Mouse (Mus musculus) c-Kit-negative CD71-positive TER-119-positive erythroid progenitor cells, embryonic 14.5 days (primary cell): Measurements from ENCODE around the gene Acaca.

Experiments
- DNase-seq: peaks from one replicate; pipeline ENCODE4 v3.0.0-alpha.2; 2013; ENCODE audit warnings: low read depth, low spot score

Acaca gene

GRCm38 (mm10) chr11:84146081-84146480 lies 16.6 kb downstream of the Acaca start:
- DNase-seq: no peak

- no peak for DNase-seq
These were observed 21.4 kb downstream of the Acaca start for GRCm38 (mm10) chr11:84150884-84151283.

DNA sequence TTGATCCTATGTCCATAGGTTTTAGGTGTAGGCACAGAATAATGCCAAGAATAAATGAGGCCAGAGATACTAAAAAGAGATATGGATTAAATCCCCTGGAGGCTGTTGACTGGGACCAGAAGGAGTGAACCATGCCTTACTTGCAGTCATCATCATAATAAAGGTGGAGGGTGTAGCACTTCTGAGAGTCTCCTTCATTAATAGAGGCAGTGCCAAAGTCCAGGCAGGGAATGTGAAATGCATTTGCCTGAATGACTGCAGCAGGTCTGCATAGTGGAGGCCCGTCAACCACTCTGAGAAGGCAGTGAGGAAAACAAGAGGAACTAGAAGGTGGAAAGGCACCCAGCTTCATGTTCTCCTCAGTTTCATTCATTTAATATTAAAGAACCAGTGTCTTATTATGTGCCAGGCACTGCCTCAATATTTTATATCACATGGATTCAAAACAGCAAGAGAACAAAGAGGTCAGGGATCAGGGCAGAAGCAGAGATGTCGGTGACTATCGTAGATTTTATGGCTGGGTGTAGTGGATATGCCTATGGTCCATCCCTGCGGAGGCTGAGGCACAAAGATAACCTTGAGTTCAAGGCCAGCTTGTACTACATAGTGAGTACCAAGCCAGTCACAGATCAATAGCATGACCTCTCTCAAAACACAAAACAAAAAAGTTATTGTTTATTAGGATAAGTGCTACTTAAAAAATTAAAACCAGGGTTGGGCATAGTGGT lies 27.2 kb downstream of the Acaca start:
- DNase-seq: no peak

GRCm38 (mm10) chr11:84164123-84164522 lies 34.7 kb downstream of the Acaca start:
- no peak for DNase-seq

- no peak for DNase-seq
These were observed 35.1 kb downstream of the Acaca start for GRCm38 (mm10) chr11:84164561-84164960.

- no peak for DNase-seq
These were observed 37.6 kb downstream of the Acaca start, which contains the start of gene Gm11437 for GRCm38 (mm10) chr11:84167046-84167526. Gene Gm11437, minus strand, starts transcription at chr11:84167476.

DNA sequence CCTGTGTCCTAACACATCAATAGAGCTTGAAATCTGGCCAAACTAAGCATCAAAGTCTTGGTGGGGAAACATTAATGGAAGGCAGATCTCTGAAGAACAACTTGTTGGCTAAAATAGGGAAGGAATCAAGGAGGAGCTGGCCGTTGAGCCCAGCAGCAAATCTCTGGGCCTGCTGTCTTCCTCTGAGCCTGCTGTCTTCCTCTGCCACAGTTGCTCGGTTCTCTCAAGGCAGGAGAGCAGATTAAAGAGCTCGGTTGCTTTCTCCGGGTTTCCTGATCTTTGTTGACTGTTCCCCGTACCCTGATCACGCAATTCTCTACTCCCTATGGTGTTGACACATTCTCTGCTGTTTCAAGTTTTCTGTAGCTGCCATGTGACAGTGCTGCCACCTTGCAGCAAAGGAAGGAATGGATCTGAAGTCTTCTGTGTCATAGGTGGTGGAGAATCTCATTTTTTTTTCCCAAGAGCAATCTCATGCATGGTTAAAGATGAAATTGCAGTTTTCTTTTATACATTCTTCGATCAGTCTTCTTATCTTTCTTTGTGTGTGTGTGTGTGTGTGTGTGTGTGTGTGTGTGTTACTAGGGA lies 39.3 kb downstream of the Acaca start:
- DNase-seq: no peak

DNA sequence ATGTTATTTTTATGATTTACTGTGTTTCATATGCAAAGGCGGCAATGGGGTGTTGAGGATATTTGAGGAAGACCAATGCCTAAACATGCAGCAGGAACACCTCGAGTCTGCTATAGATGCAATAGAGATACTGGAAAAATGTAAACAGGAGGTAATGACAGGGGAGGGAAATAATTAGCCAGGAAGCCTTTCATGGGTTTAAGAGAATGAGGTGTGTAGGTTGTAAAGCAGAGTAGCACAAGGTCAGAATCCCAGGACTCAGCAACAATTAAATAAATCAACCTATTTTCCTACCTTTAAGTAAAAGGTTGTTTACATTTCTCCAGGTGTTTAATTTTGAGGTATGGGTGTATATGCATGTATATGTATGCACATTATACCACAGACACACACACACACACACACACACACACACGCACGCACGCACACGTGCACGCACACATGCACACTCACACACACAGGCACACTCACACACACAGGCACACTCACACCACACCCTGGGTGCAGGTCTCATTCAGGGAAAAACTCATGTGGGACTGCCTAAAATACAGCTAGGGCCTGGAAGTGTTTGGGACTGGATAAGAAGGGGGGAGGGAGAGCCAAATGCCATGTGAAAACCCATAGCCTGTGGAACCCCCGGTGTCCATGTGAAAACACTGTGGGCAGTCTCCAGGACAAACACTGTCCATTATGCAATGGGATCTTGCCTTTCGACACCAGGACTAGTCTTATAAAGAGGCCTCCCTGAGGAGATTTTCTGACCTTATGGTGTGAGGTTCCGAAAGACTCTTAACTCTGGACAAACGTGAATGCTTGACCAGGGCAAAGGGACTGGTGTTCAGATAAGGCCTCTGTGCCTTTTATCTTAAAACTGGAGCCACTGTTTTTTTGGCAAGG lies 43.3 kb downstream of the Acaca start:
- DNase-seq: no peak

DNA sequence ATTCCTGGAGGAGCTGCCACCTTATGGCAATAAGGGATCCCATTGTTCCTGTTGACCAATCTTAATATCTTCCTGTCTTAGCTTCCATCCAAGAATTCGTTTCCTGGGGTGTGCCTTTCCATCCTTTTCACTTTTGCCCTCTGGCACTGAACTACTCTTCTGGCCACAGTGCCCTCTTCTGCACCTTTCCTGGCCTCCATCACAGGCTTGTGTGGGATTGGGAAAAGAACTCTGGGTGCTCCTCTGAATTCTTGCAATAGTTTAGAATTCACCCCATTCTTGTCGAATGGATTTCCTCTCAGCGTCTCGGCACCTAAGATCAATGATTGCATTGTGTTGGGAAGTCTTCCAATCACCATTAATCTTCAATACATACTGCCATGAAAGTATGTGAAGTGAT lies 49.1 kb downstream of the Acaca start:
- DNase-seq: no peak

GRCm38 (mm10) chr11:84179226-84179953 lies 49.9 kb downstream of the Acaca start:
- DNase-seq: peak; percentile 73

DNA sequence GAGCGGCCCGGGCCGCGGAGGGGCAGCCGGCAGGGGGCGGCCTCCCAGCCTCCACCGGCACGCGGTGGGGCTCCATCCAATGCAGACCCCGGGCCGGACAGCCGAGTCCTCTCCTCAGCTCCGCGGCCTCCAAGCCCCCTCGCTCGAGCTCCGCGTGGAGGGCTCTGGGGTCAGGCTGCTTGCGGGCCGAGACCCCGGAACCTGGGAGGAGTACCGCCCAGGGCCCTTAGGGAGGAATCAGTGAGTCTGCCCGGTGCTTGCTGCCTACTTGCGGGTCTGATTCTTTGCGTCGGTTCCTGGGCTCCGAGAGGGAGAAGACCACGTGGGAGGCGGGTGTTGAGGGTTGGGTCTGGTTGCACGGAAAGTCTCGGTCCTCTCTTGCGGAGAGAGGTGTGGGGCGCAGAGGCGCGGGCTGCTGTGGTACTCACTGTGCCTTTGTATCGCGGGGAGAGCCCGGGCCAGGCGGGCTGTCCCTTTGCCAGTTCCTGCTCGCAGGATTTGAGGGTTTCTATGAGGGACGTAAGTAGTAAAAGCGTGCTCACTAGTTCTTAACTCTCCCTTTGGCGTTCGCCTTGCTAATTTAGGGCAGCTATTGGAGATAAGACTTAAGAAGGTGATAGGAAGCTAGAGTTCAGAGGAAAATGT lies 50.6 kb downstream of the Acaca start:
- DNase-seq: peak; percentile 39

DNA sequence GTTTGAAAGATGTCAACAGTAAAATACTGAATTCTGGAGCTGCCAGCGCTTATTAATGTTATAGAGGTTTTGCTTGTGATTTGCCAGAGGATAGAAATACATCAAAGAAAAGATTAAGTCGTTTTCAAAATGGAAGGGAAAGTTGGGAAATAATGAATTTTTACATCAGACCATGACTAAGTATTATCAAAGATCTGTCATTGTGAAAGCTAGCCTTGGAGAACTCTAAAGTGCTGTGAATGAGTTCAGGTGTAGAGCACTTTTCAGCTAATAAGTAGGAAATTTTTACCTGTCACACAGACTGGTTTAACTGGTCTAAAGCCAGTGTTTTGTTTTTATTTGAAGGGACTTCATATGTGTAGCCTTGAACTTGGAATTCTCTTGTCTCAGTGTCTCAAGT lies 51.8 kb downstream of the Acaca start:
- DNase-seq: no peak

GRCm38 (mm10) chr11:84188530-84188929 lies 59.1 kb downstream of the Acaca start:
- DNase-seq: no peak

DNA sequence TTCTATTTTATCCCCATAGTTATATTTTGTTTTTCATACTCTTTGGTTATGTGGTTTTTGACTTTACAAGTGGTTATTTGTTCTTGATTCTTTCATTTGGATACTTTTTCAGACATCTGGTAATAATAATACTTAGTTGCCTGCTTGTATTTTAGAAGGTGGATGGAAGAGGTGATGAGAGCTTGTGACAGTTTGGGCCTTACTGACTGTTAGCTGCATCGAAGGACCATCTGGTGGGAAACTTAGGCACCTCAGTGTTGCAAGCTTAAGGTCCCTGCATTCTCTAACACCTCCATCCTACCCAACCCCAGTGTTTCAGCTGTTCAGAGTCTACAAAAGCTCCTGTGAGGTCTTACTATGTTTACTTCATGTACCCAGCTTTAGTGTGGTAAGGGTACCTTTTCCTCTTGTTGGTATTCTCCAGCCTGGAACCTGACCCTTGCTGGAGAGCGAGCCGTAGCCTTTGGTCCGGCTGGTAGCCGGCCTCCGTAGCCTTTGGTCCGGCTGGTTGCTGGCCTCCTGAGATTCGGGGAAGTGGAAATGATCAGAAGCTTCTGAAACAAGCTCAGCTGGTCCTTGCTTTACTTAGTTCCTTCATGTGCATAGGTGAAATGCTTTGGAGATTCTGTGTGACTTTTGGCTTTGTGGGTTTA lies 61.2 kb downstream of the Acaca start:
- DNase-seq: no peak

- no peak for DNase-seq
These were observed 63.8 kb downstream of the Acaca start for GRCm38 (mm10) chr11:84193249-84193648.

GRCm38 (mm10) chr11:84194751-84195150 lies 65.3 kb downstream of the Acaca start:
- DNase-seq: no peak

GRCm38 (mm10) chr11:84197607-84198402 lies 68.3 kb downstream of the Acaca start:
- DNase-seq: no peak

- no peak for DNase-seq
These were observed 76.3 kb downstream of the Acaca start for GRCm38 (mm10) chr11:84205776-84206175.

DNA sequence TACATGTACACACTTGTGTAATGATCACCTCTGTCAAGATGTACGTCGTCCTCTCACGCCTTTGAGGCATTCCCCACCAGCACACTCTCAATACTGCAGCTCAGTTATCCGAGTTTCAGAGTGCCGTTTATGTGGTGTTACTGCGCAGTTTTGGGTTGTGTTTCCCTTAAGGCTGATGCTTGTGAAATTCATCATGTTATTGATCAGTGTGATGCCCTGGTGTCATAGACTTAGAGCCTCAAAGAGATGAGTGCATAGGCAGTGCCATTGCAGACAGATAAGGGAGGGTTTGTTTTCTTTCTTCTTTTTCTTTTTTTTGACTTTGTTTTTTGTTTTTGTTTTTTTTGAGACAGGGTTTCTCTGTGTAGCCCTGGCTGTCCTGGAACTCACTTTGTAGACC lies 81.4 kb downstream of the Acaca start:
- DNase-seq: no peak

DNA sequence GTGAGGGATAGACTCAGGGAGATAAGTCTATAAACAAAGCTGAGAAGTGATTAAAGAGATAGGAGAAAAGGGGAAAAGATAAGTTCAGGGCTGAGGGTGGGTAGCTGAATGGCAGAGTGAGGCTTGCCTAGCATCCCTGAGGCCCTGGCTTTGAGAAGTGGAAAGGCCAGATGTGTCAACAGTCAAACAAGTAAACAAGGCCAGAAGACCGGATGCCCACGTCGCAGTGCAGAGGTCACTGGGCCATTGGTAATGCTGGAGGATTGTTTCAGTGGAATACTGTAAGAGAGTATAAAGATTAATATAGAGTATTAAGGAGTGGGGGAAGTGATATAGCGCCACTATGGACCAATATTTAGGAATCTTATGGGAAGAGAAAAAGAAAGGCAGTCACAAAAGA lies 89.5 kb downstream of the Acaca start:
- no peak for DNase-seq
